Mouse (Mus musculus): ENCODE results near the gene Tmc7. TPM values are rescaled to one million over a fixed set of nuclear protein-coding genes. Genes with fewer than 3 reads are reported as not detected.

Gene Tmc7
- total RNA-seq, 2 experiments from 2014 or later, result 8.1 to 15.6 TPM

DNA sequence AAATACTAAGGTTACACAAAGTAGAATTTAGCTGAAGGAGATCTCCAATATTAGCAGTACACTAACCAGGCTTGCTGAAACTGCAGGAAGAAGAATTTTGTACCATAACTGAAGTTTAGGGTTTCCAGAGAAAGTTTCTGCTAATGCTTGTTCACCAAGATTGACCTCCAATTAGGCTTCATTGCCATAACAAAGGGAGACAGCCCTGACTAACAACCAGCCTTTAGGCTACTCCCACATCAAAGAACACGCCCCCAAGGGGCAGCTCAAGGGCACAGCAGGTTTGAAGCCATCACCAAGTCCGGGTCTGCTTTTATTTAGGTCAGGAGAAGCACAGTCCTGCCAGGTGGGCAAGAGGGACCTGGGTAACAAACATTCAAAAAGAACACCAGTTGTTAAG lies 4.6 kb downstream of the Tmc7 start:
- intact Hi-C loops (cut with DNase I), result no loop called here
- no peak overlapping the region for H3K27ac ChIP-seq
- no peak overlapping the region for H3K4me3 ChIP-seq
- TF ChIP-seq CTCF (IDR thresholded peaks at IDR 0.05), result no peak
- DNase-seq, result no peak

DNA sequence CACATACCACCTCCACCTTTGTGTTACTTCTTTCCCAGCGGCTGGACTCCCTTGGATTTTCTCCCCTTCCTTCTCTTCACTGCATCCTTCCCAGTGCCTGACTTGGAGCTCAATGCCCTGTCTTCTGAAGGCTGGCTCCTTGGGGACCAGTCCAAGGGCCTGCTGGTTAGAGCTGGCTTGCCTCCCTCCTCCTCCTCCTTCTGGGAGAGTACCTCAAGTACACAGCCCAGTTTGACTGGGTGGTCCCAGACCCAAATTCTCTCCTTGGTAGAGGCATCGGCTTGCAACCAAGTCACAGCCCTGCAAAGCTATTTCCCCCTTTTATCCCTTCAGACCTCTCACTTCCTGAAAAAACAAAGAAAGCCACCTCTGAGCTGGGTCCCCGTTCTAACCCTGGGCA lies 6.3 kb downstream of the Tmc7 start:
- no peak for DNase-seq
- Histone ChIP-seq H3K27ac (peak overlapping the region; percentile 71), H3K4me3 (0 out of 2 replicates have a peak overlapping the region, but pooled peaks have one; percentile 17)
- TF ChIP-seq CTCF (IDR thresholded peaks at IDR 0.05), result no peak
- intact Hi-C loops (cut with DNase I), result no loop called here

DNA sequence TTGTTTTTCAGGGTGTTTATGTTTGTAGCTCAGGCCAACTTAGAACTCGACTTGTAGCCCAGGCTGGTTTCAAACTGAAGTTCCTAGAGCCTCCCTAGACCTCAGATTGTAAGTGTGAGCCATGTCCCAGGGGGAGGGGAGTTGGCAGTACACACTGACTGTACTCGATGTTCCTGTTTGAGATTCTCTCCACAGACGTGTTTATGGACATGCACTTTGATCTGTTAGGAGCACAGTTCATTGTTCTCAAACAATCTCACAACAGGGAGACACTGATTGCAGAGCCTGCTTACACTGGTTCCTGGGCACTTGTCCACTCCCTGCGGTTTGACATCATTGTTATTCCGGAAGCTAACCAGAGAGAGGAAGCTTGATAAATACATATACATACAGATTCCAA lies 12.5 kb downstream of the Tmc7 start:
- no peak for TF ChIP-seq CTCF (IDR thresholded peaks at IDR 0.05)
- no peak overlapping the region for H3K27ac ChIP-seq
- no peak for DNase-seq
- no peak overlapping the region for H3K4me3 ChIP-seq
- intact Hi-C loops (cut with DNase I), result no loop called here

DNA sequence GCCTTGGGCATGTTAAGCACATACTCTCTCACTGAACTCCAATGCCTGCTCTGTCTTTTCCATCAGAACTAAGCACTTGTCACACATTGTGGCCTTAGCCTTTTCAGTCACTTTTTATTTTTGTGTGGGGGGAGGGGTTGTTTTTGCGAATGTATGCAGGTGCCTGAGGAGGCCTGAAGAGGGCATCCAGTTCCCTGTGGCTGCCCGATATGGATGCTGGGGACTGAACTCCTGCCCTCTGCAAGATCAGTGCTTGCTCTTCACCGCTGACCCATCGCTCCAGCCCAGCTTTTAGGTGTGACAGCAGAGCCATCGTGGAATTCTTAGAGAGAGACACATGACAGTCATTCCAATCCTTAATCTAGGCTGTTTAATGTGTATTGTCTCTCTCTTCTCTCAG lies 13.2 kb downstream of the Tmc7 start:
- intact Hi-C loops (cut with DNase I), result no loop called here
- no peak overlapping the region for H3K27ac ChIP-seq
- peak; percentile 11; the same call in 1 of the 2 replicates for TF ChIP-seq CTCF (IDR thresholded peaks at IDR 0.05)
- H3K4me3 ChIP-seq, result no peak overlapping the region
- no peak for DNase-seq

DNA sequence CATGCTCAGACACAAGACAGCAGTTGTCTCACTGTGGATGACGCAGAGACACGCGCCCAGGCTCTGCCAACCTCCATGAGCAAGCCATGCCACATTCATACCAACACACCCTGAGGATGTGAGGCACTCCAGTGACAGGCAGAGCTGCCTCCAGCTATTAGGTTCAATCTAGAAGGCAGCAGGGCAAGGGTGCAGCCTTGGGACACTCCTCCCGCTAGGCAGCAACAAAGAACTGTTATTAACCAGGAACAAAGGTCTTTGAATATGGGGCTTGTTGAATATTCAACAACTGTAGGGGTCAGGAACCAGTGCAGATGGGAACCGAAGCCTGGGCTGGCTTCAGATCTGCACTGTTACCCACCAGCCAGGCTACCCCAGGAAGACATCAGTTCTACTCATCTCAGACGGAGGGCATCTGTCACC lies 15.4 kb downstream of the Tmc7 start:
- no peak for DNase-seq
- Histone ChIP-seq H3K4me3 (no peak overlapping the region), H3K27ac (no peak overlapping the region)
- TF ChIP-seq CTCF (IDR thresholded peaks at IDR 0.05), result no peak
- intact Hi-C loops (cut with DNase I), result no loop called here

DNA sequence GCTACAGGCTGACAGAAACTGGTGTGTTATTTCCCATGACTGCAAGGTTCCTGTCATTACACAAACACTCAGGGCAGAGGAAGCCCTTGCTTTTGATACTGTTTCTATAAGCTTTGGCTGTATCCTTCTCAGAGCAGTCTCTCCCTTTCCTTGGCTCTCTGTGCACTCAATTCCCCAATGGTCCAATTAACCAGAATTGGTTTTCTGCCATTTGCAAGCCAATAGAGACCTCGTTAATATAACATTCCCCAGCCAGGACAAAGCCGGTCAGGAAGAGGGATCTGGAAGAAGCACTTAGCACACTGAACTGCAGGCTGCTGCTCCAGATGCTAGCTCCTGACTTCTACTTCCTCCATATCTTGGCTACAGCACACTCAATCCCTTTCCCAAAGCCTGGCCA lies 30.2 kb downstream of the Tmc7 start:
- Histone ChIP-seq H3K4me3 (no peak overlapping the region), H3K27ac (no peak overlapping the region)
- intact Hi-C loops (cut with DNase I), result no loop called here
- TF ChIP-seq CTCF (IDR thresholded peaks at IDR 0.05), result no peak
- DNase-seq, result no peak

DNA sequence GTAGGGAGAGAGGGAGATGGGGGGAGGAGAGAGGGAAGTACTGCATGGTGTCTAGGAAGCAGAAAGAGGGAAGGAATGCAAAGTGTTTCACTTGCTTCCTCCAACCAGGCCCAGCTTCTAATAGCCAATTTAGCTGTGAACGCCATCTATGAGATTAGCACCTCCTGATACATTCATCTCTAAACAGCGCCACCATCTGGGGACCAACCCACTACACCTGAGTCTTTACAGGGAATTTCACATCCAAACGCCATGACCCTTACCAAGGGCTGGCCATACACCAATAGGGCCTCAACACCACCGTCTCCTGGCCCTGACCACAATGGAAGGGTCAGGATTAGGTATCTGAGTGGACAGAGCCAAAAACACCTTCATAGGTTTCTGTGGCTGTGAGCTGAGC lies 30.7 kb downstream of the Tmc7 start:
- Histone ChIP-seq H3K4me3 (no peak overlapping the region), H3K27ac (no peak overlapping the region)
- no peak for TF ChIP-seq CTCF (IDR thresholded peaks at IDR 0.05)
- DNase-seq, result no peak
- intact Hi-C loops (cut with DNase I), result no loop called here

DNA sequence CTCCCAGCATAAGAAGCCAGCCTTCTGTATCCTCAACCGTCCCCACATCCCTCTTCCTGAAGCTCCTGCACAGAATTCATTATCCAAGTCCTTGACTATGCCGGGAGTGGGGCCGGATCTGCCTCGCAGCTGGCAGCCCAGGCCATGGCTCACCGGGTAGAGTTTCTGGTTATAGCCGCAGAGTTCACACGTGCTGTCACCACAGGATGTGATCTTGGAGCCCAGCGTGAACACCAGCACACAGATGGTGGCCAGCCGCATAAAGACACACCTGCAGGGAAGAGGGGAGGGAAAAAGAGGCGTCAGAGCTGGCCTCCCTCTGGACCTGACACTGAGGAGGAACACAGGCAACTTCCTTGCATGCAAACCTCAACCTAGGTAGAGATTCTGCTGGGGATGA lies 37.1 kb downstream of the Tmc7 start:
- no peak for TF ChIP-seq CTCF (IDR thresholded peaks at IDR 0.05)
- intact Hi-C loops (cut with DNase I), result no loop called here
- no peak for DNase-seq

DNA sequence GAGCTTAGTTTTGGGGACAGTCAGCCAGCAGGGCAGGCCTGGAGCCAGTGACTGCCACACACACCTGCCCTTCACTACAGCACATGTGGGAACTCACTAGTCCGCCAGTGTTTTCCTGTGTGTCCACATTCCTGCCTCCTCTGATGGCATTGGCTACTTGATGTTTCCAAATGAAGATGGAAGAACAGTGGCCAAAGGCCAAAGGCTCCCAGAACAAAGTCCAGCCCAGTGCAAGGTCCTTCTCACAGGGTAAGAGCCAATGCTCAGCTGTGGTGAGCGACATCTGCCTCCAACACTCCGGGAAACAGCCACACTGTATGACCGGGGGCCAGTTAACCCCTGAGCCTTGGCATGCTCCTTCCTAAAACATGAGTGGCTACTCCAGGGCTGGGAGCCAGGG lies 40.4 kb downstream of the Tmc7 start:
- TF ChIP-seq CTCF (IDR thresholded peaks at IDR 0.05), result no peak
- intact Hi-C loops (cut with DNase I), result no loop called here
- no peak for DNase-seq
- no peak overlapping the region for H3K4me3 ChIP-seq
- no peak overlapping the region for H3K27ac ChIP-seq

More for the DNA sequence above, 37.1 kb downstream of the Tmc7 start:
- H3K4me3 ChIP-seq, result no peak overlapping the region
- H3K27ac ChIP-seq, result no peak overlapping the region

DNA sequence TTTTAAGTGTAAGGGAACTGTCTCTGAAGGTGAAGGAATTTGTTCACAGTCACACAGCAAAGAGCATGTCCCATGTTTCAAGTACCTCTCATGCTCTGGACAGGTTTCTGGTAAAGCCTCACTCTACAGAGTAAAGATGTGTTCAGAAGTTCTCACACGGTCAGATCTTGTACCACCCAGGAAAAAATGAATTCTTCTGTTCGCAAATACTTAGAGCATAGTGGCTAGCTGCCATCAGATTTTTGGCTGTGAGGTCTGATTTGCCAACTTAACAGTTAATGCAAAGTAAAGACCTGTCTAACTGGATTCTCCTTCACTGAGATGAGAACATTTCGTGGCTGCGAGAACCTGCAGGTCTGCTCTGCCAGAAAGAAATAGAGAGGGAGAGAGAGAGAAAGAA lies 49.5 kb downstream of the Tmc7 start:
- TF ChIP-seq CTCF (IDR thresholded peaks at IDR 0.05), result no peak
- DNase-seq, result no peak
- no peak overlapping the region for H3K4me3 ChIP-seq
- no peak overlapping the region for H3K27ac ChIP-seq
- intact Hi-C loops (cut with DNase I), result loop anchor here (5.0 kb wide), 1 partner anchor 172 kb away; the partner anchor contains the start of gene Gde1

DNA sequence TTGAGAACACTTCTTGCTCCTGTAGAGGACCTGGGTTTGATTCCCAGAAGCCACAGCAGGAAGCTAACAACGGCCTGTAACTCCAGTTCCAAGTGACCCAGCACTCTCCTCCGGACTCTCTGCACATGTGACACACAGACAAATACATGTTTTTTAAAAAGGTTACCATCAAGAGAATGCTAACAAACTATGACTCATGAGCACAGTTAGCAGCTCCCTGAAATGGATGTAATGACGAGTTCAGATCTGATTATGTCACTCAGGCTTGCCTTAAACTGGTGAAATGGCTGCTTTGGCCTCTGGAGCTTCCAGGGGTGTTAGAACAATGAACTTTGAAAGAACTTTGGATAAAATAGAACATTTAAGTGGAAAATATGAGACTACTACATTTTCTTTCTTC lies 50.2 kb downstream of the Tmc7 start:
- DNase-seq, result no peak
- intact Hi-C loops (cut with DNase I), result no loop called here
- Histone ChIP-seq H3K27ac (peak overlapping the region; percentile 100), H3K4me3 (no peak overlapping the region)
- no peak for TF ChIP-seq CTCF (IDR thresholded peaks at IDR 0.05)

DNA sequence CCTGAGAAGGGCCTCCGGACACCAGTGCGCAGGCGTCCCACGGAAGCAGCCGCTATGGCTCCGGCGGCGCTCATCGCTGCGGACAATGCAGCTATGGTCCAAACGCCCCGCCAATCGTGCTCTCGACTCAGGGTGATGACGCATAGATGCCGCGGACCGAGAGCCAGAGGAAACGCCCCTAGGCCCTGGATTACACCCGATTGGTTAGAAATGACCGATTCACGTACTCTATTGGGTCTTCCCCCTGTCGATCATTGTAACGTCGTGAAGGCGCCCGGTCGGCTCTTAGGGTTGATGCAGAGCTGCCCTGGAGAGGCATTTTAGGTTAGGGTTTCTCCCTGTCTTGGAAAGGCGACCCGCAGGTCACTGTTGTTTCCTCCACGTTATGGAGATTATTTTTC lies 51.4 kb downstream of the Tmc7 start, which contains the start of gene Coq7:
Gene Coq7, minus strand, starts transcription at position 179 of the 401 bp plus-strand sequence.
- Histone ChIP-seq H3K27ac (peak within 1 kb of the TSS; percentile 100), H3K4me3 (peak within 1 kb of the TSS; percentile 80)
- peak; percentile 95 for DNase-seq
- TF ChIP-seq CTCF (IDR thresholded peaks at IDR 0.05), result no peak
- intact Hi-C loops (cut with DNase I), result loop anchor here (2.0 kb wide), 1 partner anchor 52 kb away; the partner anchor contains the start of gene Tmc7

DNA sequence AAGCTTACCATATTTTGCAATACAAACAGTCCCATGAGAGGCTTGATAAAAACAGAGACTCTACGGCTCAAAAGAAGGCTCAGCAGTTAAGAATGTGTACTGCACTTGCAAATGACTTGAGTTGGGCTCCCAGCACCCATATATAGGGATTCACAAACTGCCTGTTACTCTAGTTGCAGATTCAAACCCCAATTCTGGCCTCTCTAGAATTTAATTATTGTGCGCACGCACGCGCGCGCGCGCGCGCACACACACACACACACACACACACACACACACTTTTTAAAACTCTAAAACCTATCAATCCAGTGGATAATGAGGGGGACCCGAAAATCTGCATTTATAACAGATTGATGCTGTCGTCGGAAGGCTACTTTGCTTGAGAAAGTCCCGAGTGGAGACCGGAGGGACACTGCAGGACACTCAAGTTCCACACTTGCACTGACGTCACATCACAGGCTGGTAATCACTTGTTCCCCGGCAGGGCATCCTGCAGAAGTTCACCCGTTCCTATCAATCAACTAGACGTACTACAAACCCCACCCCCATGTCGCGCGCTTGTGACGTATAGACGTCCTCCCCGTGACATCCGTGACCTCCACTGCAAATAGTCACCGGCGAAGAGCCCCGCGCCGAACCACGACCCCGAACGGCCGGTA lies 51.9 kb downstream of the Tmc7 start:
- no peak for TF ChIP-seq CTCF (IDR thresholded peaks at IDR 0.05)
- H3K27ac ChIP-seq, result peak overlapping the region; percentile 100
- intact Hi-C loops (cut with DNase I), result loop anchor here (2.0 kb wide), 1 partner anchor 52 kb away; the partner anchor contains the start of gene Tmc7
- peak overlapping the region; percentile 80 for H3K4me3 ChIP-seq
- DNase-seq, result peak; percentile 98

DNA sequence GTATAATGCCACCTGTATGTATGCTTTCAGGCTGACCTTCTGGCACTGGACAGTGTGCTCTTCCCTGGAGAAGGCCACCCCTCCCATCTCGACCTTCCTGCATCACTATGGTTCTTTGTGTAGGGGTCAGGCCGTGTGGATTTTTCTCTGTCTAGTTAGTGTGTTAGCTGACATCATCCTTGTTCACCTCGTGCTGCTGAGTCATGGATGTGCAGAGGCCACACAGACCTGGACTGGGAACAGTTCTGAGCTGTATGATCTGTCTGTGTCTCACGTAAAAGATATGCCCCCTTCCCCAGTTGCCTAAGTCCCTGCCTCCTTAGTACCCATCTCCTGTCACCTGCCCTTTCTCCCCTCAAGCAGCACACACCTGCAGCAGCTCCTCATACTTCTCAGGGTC lies 57.6 kb downstream of the Tmc7 start:
- intact Hi-C loops (cut with DNase I), result no loop called here
- DNase-seq, result no peak
- TF ChIP-seq CTCF (IDR thresholded peaks at IDR 0.05), result no peak
- Histone ChIP-seq H3K4me3 (no peak overlapping the region), H3K27ac (no peak overlapping the region)

Measured in gastrocnemius, adult 2 months (tissue).